Mouse (Mus musculus): ENCODE data around the gene Msantd2. TPM values are rescaled to one million over a fixed set of nuclear protein-coding genes. Genes with fewer than 3 reads are reported as not detected.
A peak's percentile ranks its signal among the peaks of the same experiment; 100 is the strongest.

Gene Msantd2
- polyA plus RNA-seq, 2 experiments: 26.7 to 74.2 TPM

DNA sequence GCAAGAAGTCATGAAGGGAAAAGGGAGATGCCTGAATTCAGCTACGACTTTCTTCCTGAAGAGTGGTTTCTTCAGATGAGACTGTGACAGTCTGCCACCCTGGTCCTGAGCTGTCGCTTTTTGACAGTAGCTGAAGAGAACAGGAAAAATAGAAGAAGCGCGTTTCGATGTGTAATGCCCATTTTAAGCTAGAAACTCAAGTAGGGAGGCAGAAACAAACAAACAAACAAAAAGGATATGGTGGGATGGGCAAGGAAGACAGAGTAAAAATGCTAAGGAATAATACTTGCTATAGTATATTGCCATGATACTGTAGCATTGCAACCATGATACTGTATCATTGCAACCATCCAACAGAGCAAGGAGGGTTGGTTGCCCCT, 28.2 kb upstream of the Msantd2 start:
- WGBS: 4% methylated on average over 5 of the region's 5 CpGs
- TF ChIP-seq POLR2A (IDR thresholded peaks at IDR 0.05; ENCODE audit: borderline replicate concordance, extremely low read depth, insufficient read depth, insufficient read length): no peak
- ATAC-seq (ENCODE audit: low FRiP score, low read depth) (no peak), DNase-seq (ENCODE audit: low spot score) (no peak)
- Histone ChIP-seq H3K27me3 (ENCODE audit: control insufficient read depth, insufficient read depth, low read length) (peaks cover 67% of the 10 kb centered on the region), H3K9me3 (ENCODE audit: control insufficient read depth, low read length) (no peaks in the 10 kb centered on the region), H3K4me2 (replicated peaks; ENCODE audit: low read depth, low read length, severe bottlenecking) (peak overlapping the region; percentile 87), H3K27ac (replicated peaks; ENCODE audit: low read depth, low read length) (no peak overlapping the region), H3K4me1 (ENCODE audit: control insufficient read depth, insufficient read depth, low read length) (peaks cover 19% of the 10 kb centered on the region; the same call in 1 of the 2 replicates), H3K9ac (ENCODE audit: low read depth, low read length, severe bottlenecking) (0 out of 2 replicates have a peak overlapping the region, but pooled peaks have one; percentile 36), H3K4me3 (replicated peaks; ENCODE audit: low read length) (peak overlapping the region; percentile 48), H3K36me3 (ENCODE audit: control insufficient read depth, insufficient read depth, low read length) (no peaks in the 10 kb centered on the region)

DNA sequence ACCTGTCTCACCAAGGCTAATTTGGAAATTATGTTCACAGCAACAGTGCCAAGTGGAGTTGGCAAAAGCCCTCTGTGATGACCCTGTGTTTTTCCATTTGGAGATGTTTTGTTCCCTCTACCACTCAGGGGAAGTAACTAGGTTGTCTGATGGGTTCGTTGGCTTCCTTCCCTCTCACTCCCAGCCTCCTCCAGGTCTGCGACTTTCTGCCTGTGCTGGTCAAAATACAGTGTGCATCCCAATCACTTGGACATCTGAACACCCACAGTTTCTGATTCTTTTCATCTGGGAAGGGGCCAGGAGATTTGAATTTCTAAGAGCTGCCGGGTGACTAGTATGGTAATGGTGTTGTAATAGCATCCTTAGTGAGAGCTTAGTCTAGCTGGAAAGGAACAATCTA, 27.5 kb upstream of the Msantd2 start:
- ATAC-seq (ENCODE audit: low FRiP score, low read depth) (no peak), DNase-seq (ENCODE audit: low spot score) (no peak)
- Histone ChIP-seq H3K4me3 (replicated peaks; ENCODE audit: low read length) (no peak overlapping the region), H3K9me3 (ENCODE audit: control insufficient read depth, low read length) (no peaks in the 10 kb centered on the region), H3K36me3 (ENCODE audit: control insufficient read depth, insufficient read depth, low read length) (no peaks in the 10 kb centered on the region), H3K4me1 (ENCODE audit: control insufficient read depth, insufficient read depth, low read length) (peaks cover 15% of the 10 kb centered on the region; the same call in 1 of the 2 replicates), H3K27ac (replicated peaks; ENCODE audit: low read depth, low read length) (no peak overlapping the region), H3K4me2 (replicated peaks; ENCODE audit: low read depth, low read length, severe bottlenecking) (no peak overlapping the region), H3K27me3 (ENCODE audit: control insufficient read depth, insufficient read depth, low read length) (peaks cover 60% of the 10 kb centered on the region), H3K9ac (ENCODE audit: low read depth, low read length, severe bottlenecking) (no peak overlapping the region)
- no peak for TF ChIP-seq POLR2A (IDR thresholded peaks at IDR 0.05; ENCODE audit: borderline replicate concordance, extremely low read depth, insufficient read depth, insufficient read length)
- 10% methylated on average over 3 of the region's 3 CpGs for WGBS

DNA sequence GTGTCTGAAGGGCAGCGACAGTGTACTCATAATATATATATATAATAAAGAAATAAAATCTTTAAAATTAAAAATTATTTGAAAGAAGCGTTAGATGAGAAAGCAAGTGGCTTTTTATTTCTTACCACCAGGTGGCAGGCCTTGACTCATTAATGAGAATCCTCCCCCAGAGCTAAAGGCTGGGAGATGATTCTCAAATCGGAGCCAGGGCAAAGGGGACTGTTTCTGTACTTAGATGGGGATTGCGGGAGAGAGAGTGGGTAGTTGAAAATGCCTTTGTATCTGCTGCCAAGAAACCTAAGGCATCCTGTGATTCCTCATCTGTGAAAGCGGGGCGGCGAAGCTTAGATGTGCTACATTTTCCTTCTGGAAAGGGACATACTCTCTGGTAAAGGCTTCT, 26.4 kb upstream of the Msantd2 start:
- Histone ChIP-seq H3K4me2 (replicated peaks; ENCODE audit: low read depth, low read length, severe bottlenecking) (no peak overlapping the region), H3K9ac (ENCODE audit: low read depth, low read length, severe bottlenecking) (no peak overlapping the region), H3K9me3 (ENCODE audit: control insufficient read depth, low read length) (no peaks in the 10 kb centered on the region), H3K36me3 (ENCODE audit: control insufficient read depth, insufficient read depth, low read length) (no peaks in the 10 kb centered on the region), H3K4me3 (replicated peaks; ENCODE audit: low read length) (no peak overlapping the region), H3K27ac (replicated peaks; ENCODE audit: low read depth, low read length) (no peak overlapping the region), H3K4me1 (ENCODE audit: control insufficient read depth, insufficient read depth, low read length) (peaks cover 15% of the 10 kb centered on the region; the same call in 1 of the 2 replicates), H3K27me3 (ENCODE audit: control insufficient read depth, insufficient read depth, low read length) (peaks cover 48% of the 10 kb centered on the region)
- WGBS: 13% methylated on average over 7 of the region's 7 CpGs
- DNase-seq (ENCODE audit: low spot score): peak; percentile 82
- no peak for ATAC-seq (ENCODE audit: low FRiP score, low read depth)
- no peak for TF ChIP-seq POLR2A (IDR thresholded peaks at IDR 0.05; ENCODE audit: borderline replicate concordance, extremely low read depth, insufficient read depth, insufficient read length)

DNA sequence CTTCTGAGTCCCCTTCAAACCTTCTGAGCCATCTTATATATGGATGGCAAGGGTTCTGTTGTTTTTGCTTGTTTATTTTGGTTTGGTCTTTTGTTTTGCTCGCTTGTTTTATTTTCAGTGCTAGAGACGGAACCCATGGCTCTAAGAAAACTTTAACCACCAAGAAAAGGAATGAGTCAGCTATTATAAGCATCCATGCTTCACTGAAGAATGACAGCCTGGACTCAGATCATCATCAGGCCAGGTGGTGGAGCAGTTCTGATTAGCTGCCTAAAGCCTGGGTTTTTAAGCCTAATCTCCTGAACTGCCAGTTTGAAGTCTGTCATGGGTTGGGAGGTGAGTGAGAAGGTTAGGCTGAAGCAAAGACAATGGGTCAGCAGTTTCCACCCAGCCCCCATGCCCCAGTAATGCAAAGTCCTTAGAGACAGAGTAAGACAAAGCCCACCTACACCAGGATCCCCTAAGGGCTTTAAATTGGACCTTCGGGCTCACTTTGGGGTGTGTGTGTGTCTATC, 15.5 kb upstream of the Msantd2 start:
- no peak for ATAC-seq (ENCODE audit: low FRiP score, low read depth)
- Histone ChIP-seq H3K4me3 (replicated peaks; ENCODE audit: low read length) (no peak overlapping the region), H3K4me2 (replicated peaks; ENCODE audit: low read depth, low read length, severe bottlenecking) (no peak overlapping the region), H3K27ac (replicated peaks; ENCODE audit: low read depth, low read length) (no peak overlapping the region), H3K36me3 (ENCODE audit: control insufficient read depth, insufficient read depth, low read length) (no peaks in the 10 kb centered on the region), H3K27me3 (ENCODE audit: control insufficient read depth, insufficient read depth, low read length) (no peaks in the 10 kb centered on the region), H3K9me3 (ENCODE audit: control insufficient read depth, low read length) (no peaks in the 10 kb centered on the region), H3K9ac (ENCODE audit: low read depth, low read length, severe bottlenecking) (no peak overlapping the region), H3K4me1 (ENCODE audit: control insufficient read depth, insufficient read depth, low read length) (no peaks in the 10 kb centered on the region)
- 79% methylated on average over 3 of the region's 3 CpGs for WGBS
- DNase-seq (ENCODE audit: low spot score): no peak
- no peak for TF ChIP-seq POLR2A (IDR thresholded peaks at IDR 0.05; ENCODE audit: borderline replicate concordance, extremely low read depth, insufficient read depth, insufficient read length)

DNA sequence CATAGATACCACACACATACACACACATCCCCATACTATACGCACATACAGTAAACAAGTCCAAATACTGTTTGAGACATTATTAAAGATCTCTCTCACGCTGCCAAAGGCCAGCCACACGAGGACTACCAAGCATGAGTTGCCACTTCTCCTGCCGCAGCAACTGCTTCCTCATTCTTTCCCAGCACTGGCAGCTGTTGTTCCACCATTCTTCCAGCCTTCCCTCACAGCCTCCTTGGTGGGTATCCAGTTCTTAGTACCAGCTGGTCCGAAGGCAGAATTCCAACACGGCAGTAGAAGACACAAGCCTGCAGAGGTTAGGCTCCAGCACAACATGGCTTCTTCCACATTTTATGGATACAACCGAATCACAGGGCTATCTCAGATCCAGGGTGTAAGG, 14.2 kb upstream of the Msantd2 start:
- Histone ChIP-seq H3K9ac (ENCODE audit: low read depth, low read length, severe bottlenecking) (no peak overlapping the region), H3K27ac (replicated peaks; ENCODE audit: low read depth, low read length) (no peak overlapping the region), H3K4me1 (ENCODE audit: control insufficient read depth, insufficient read depth, low read length) (no peaks in the 10 kb centered on the region), H3K9me3 (ENCODE audit: control insufficient read depth, low read length) (no peaks in the 10 kb centered on the region), H3K4me2 (replicated peaks; ENCODE audit: low read depth, low read length, severe bottlenecking) (no peak overlapping the region), H3K4me3 (replicated peaks; ENCODE audit: low read length) (no peak overlapping the region), H3K36me3 (ENCODE audit: control insufficient read depth, insufficient read depth, low read length) (no peaks in the 10 kb centered on the region), H3K27me3 (ENCODE audit: control insufficient read depth, insufficient read depth, low read length) (no peaks in the 10 kb centered on the region)
- ATAC-seq (ENCODE audit: low FRiP score, low read depth) (no peak), DNase-seq (ENCODE audit: low spot score) (peak; percentile 29)
- TF ChIP-seq POLR2A (IDR thresholded peaks at IDR 0.05; ENCODE audit: borderline replicate concordance, extremely low read depth, insufficient read depth, insufficient read length): no peak
- 84% methylated on average over 7 of the region's 7 CpGs for WGBS

DNA sequence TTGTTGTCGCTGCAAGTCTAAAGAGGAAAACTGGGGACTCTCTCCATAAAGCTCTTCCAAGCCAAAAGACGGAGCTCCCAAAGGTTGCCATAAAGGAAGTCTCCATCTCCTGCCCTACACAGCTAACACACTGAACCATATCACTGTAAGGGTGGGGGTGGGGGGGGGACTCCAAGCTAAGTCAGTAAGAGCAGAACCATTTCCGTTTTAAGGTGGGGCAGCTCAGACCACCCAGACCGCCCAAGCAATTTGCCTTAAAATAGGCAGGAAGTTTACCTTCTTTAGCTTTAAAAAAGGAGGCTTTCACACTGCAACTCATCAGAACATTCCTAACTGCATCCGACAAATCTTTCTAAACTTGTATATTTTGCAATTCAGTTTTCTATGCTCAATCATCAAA, 4.0 kb upstream of the Msantd2 start:
- Histone ChIP-seq H3K27ac (replicated peaks; ENCODE audit: low read depth, low read length) (no peak overlapping the region), H3K9me3 (ENCODE audit: control insufficient read depth, low read length) (no peaks in the 10 kb centered on the region), H3K36me3 (ENCODE audit: control insufficient read depth, insufficient read depth, low read length) (no peaks in the 10 kb centered on the region), H3K4me3 (replicated peaks; ENCODE audit: low read length) (no peak overlapping the region), H3K27me3 (ENCODE audit: control insufficient read depth, insufficient read depth, low read length) (no peaks in the 10 kb centered on the region), H3K9ac (ENCODE audit: low read depth, low read length, severe bottlenecking) (no peak overlapping the region), H3K4me1 (ENCODE audit: control insufficient read depth, insufficient read depth, low read length) (peaks cover 7% of the 10 kb centered on the region), H3K4me2 (replicated peaks; ENCODE audit: low read depth, low read length, severe bottlenecking) (no peak overlapping the region)
- WGBS: 67% methylated on average over 5 of the region's 5 CpGs
- no peak for DNase-seq (ENCODE audit: low spot score)
- TF ChIP-seq POLR2A (IDR thresholded peaks at IDR 0.05; ENCODE audit: borderline replicate concordance, extremely low read depth, insufficient read depth, insufficient read length): no peak
- ATAC-seq (ENCODE audit: low FRiP score, low read depth): no peak

All from limb, embryonic 14.5 days (tissue).